Mouse (Mus musculus) thymus, postnatal 0 days (tissue): ENCODE results near the gene Ubxn11. TPM values are rescaled to one million over a fixed set of nuclear protein-coding genes. Genes with fewer than 3 reads are reported as not detected.
A peak's percentile ranks its signal among the peaks of the same experiment; 100 is the strongest.

ENCODE experiments used
- DNase-seq: peaks from one replicate; pipeline ENCODE4 v3.0.0-alpha.2; 2015; ENCODE audit warnings: low spot score
- polyA plus RNA-seq: library from polyadenylated mRNA; unstranded; fragments of >200 nt; fragmentation: Nextera tagmentation; extraction: Ambion mirVana; gene quantifications from 2 replicates; pipeline ENCODE4 v1.2.1, GENCODE M21; 2015

Ubxn11 gene
- polyA plus RNA-seq: 15.1 and 15.2 TPM in 2 replicates

DNA sequence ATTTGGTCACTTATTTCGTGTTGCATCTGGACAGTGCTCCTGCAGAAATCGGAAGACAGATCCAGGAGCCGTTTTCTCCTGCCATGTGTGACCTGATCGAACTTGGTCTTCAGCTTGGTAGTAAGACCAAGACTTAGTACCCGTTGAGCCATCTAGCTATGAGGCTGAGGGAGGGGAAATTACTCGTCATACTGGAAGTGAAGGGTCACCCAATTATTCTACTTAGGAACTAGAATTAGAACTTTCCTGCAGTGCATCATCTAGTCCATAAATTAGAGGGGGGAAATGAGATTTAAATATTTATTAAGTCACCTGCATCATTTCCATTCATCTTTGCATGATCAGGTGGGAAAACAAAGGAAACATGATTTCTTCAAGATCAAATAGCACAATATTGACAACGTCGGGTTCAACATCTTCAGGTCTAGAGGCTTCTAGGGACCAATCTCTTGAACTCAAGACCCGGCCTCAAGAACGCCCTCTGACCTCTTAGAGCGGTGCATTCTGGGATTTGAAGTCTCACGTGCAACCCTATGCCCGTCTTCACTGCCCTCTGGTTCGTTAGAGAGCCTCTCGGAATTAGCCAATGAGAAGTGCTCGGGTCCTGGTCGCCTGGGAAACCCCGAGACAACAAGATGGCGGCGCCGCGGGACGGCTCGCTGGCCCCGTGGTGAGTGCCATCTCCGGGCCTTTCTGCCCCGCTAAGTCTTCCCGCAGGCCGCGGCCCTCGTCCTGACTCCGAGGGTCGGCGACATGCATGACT lies at the start of gene Ubxn11:
Gene Ubxn11, plus strand, starts transcription at position 592 of the 763 bp plus-strand sequence.
- peak; percentile 89 for DNase-seq

DNA sequence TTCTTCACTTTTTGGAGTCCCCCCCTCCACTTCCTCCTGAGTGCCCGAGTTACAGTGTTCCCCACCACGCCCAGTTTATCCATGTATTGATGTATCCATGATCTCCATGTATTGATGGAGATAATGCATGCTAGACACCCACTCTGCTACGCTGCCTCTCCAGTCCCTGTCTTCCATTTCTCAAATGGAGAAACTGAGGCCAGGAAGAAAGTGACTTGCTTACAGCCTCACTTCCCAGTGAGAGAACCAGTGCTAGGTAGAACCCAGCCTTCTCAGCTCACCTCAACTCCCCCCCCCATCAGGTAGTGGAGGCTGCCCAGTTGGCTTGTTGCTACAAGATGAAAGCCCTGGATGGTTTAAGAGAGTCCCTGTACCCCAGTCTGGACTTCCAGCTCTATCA lies 48.8 kb upstream of the Ubxn11 start, which contains the start of gene Zfp683:
Gene Zfp683, plus strand, starts transcription at position 301 of the 400 bp plus-strand sequence.
- DNase-seq: no peak

DNA sequence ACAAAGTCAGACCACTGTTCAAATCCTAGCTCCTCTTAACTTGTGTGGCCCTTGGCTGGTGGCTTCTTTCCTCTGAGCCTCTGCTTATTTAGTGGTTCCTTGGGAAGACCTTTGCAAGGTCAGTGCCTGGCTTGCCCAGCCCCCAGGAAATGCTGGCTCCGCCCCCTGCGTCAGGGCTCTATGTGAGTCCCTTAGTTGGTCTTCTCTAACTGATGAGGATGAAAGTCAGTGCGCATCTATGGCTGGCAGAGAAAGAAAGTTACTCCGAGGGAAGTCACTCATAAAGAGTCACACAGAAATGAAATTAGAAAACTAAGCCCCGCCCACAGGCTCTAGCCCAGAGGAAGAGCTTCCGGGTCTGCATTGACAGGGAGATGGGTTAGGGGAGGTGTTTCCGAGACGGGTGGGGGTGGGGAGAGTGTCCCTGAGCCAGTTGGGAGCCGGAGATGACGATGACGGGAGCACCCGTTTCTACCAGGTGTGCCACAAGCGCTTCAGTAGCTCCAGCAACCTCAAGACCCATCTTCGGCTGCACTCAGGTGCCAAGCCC lies 44.1 kb upstream of the Ubxn11 start:
- peak; percentile 84 for DNase-seq

DNA sequence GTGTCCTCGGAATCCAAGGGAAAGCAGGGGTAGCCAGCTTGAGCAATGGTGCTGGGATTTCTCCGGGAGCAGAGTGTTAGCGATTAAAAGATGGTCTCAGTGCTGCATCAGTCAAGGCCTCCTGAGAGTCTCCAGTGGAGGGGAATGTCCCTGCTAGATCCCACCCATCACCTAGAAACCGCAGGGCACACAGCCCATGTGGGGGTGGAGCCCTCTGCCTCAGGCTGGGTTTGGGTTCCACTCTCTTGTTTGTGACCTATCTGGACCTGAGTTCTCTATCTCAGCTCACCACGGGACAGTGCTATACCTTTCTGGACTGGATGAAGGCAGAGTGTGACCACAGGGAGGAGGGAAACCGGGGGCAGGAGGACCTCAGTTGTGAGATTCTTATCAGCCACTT lies 43.5 kb upstream of the Ubxn11 start:
- DNase-seq: no peak

DNA sequence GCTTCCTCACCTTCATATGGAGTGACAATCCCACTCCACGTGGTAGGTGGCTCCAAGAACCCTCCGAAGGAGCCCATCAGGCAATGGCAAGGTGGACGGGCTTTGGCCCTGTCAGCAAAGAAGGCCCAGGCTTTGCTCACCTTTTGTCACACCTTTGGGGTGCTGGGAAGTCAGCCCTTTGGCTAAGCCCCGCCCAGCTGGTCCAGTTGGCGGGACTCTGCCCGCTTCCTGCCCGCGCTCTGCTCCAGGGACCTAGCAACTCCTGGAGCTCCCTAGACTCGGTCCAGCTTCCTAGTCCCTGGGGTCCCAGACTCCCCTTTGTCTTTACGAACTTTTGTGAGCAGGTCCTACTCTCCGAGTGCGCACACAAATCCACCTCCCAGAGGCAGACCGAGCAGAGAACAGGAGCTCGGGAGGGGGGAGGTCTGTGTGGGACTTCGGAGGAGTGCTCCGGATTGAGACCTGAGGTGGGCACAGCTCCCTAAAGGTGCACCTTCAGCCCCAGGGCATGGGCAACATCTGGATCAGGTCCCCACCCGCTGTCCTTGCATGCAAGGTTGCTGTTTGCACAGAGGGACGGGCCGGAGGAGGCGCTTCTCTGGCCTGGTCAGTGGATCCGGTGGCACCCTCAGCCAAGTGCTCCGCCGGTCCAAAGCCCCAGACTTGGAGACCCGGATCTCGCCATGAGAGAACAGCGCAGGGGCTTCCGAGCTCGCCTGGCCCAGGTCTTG lies 42.1 kb upstream of the Ubxn11 start, which contains the start of gene Crybg2:
Gene Crybg2, plus strand, starts transcription at position 681 of the 731 bp plus-strand sequence.
- DNase-seq: no peak

DNA sequence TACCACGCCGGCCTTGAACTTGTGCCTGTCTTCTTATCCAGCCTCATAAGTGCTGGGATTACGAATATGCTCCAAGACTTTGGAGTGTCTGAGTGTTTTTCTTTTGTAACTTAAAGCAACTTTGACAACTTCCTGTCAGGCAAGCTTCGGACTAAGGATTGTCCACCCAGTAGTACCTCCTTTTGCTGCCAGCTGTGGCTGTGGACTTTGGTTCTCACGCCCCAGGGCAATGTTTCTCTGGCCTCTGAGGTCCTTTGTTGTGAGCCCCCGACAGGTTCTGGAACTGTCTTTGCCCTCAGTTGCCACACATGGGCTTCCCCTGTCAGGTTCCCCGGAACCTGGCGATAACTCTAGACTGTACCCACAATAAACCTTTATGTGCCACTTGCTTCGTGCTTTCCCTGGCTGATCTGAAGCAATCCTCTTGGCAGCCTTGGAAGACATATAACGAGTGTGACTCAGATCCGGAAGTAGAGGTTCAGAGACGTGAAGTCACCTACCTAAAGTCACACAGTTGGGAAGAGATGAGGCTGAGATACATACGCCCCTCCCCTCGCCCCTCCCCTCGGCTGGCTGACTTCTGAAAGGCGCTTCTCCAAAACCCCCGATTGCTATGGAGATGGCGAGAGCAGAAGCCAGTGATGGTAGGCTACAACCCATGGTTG lies 41.1 kb upstream of the Ubxn11 start:
- DNase-seq: peak; percentile 76

DNA sequence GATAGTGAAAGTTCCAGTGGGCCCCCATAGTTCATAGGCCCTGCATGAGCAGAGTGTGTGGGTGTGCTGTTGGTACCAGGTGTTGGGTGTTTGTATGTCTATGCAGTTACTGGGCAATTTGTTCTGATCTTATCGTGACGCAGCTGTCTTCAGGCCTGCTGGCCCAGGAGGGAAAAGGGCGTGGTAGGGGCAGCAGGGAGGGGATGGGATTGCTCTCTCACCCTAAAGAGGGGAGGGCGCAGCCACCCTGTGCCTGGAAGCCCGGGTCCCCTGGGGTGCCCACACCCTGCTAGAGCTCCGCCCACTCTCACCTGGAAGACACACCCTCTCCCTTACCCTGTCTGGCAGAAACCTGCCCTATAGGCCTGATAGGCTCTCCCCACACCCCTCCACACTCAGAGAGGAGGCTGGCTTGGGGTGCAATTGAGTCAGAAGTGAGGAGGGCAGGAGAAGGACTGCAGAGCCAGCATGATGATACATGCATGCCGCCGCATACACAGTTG lies 40.4 kb upstream of the Ubxn11 start:
- DNase-seq: peak; percentile 54

DNA sequence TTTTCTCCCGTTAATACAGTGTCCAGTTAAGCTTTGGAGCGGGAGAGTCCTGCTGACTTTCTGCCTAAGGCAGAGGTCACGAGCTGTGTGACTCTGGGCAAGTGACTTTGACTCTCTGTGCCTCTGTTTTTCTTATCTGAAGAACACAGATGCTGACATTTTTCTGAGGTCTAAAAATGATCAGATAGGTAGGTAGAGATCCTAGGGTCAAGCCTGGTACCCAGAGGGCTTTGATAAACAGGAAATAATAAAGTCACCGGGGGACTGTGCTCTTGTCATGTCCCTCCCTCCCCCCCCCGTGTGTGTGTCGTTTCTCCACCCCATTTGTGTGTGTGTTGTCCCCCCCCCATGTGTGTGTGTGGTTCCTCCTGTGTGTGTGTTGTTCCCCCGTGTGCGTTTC lies 39.8 kb upstream of the Ubxn11 start:
- DNase-seq: no peak

DNA sequence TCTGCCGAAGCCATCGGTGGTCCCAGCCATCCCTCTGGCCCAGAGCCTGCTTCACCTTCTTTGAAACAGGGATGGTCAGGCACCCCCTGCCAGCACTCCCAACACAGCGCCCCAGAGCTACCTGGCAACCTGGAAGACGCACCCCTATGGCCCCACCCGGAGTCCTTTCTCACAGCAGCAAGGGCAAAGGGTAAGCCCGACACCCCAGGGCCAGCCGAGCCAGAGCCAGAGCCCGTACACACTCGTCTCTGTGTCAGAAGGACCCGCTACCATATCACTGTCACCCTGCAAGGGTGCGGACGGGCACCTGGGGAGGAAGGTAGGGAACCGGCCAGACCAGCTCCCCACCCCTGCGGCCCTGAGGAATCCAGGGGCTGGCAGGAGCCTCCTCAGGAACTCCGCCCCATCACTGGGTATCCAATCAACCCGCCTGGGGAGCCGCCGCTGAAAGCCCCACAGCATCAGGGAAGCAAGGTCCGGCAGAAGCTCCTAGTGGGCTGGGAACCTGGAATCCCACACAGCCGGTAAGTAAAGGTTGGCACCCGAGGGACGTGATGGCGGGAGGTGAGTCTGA lies 36.9 kb upstream of the Ubxn11 start:
- DNase-seq: no peak

DNA sequence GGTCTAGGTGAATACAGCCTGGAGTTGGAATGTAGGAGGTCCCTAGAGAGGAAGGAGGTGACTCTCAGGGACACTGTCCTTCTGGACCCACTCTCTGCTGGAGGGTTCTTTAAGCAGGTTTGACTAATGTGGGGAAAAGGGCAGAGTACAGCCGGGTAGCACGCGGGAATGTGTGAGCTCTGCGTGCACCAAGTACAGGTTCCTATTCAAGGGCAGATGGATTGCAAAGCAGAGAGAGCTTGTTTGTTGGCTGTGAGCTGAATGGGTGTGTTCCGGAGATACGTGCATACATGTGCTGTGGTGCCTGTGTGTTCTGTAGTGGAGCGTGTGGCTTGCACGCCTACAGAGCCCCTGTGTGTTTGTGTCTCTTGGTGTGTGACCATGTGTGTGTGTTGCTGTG lies 35.0 kb upstream of the Ubxn11 start:
- no peak for DNase-seq

DNA sequence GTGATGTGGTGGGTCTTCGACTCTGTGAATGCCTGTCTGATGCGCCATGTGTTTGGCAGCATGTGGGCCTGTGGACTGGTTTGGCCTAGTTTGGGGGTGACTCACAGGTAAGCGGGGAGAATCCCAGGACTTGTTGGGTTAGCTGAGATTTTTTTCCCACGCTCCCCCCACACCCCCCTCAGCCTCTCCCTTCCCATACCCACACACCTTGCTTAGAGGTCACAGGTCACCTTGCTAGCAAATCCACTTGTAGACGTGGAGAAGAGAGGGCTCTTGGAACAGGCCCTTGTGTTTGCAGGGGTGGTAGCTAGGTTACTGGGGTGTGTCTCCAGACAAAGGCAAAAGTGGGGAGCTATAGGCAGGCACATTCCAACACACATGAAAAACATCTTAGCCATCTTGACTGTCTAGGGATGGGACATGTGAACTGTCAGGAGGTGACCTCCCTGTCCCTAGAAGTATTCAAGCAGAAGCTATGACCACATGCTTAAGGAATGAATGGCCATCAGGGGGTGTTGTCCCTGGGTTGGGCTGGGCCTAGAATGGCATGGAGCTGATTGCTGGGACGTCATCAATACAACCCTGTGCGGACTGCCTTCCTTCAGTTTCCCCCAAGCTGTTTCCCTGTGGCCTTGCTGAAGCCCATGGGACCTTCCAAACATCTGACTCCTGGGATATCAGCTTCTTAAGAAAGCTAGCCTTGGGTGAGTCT lies 34.4 kb upstream of the Ubxn11 start:
- no peak for DNase-seq

DNA sequence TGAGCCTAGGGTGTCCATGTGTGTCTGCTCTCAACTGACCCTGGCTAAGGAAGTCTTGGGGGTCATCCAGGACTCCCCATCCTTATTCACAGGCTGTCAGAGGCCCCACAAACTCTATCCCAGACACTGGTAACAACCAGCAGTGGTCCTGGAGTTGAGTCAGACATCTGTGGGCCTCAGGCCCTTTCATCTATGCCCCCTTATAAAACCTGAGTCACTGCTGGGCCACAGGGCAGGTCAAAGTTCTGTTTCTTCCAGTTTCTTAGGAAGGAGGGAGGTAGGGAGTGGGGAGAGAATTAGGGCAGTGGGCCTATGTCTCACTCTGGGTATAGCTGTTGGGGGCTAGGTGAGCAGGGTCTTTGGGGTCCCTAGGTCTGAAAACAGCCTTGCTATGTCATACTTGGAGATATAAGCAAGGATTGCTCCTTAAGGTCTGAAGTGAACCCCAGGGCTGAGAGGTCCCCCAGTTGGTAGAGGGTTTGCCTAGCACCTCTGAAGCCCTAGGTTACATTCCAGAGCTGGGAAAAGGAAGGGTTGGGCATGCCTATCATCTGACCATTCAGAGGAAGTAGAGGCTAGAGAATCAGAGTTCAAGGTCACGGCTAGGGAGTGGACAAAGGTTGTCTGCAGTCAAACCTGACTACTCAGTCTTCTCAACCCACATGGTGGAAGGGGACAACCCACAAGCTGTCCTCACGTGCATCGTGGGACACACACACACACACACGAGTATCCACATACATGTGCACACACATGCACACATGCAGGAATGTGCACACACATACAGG lies 33.4 kb upstream of the Ubxn11 start:
- no peak for DNase-seq

DNA sequence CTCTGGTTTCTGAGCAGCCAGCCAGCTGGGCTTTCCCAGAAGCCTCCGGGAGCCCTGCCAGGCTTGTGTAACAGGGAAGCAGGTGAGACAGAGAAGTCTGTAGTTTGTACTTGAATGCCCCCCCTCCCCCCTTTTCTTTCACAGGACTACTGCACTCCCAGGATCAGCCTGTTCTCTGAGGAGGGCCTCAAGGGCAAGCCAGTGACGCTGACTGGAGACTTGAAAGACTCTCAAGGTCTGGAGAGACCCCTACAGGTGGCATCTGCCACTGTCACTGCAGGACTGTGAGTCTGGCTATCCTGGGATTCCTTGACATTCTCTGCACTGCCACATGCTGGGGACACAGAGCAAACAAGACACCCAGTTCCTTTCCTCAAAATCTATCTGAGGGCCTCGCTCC lies 23.7 kb upstream of the Ubxn11 start:
- DNase-seq: peak; percentile 60

DNA sequence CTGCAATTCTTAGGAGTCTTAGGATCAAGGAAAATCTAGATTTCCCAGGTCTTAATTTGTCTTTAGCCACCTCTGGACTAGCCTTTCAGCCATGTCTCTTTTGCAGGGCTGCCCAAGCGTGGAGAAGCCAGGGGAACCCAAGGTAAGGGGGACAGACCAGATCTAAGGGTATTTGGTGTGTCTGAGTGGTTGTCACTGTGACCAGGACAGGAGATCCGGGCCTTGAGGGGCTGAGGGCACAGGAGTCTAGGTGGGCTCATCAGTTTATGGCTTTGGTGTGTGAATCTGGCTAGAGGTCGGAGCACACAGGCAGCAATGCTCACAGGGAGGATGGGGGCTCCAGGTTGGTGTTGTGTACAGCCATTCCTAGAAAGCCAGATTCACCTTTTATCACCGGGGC lies 21.7 kb upstream of the Ubxn11 start:
- no peak for DNase-seq

DNA sequence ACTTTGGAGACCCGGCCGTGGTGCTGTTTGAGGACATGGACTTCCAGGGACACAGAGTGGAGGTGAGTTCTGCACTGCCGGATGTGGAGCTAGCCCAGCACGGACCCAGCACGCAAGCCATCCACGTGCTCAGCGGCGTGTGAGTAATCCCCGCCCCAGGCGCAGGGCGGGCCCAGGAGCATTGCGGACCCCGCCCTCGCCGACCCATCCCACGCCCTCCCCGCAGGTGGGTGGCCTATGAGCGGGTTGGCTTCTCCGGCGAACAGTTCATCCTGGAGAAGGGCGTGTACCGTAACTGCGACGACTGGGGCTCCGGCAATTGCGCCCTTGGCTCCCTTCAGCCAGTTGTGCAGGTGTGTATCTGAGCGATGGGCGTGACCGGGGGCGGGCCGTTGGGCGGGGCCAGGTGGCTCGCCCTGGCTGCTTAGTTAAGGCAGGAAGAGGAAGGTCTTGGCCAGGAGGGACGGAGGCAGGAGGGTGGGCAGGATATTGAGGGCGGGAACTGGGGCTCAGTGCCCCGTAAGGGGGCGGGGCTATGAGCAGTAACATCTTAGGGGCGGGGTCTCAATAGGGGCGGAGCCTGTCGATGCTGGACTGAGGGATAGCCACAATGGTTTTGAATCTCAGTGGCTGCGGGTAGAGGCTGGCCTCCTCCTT lies 20.5 kb upstream of the Ubxn11 start:
- peak; percentile 88 for DNase-seq

DNA sequence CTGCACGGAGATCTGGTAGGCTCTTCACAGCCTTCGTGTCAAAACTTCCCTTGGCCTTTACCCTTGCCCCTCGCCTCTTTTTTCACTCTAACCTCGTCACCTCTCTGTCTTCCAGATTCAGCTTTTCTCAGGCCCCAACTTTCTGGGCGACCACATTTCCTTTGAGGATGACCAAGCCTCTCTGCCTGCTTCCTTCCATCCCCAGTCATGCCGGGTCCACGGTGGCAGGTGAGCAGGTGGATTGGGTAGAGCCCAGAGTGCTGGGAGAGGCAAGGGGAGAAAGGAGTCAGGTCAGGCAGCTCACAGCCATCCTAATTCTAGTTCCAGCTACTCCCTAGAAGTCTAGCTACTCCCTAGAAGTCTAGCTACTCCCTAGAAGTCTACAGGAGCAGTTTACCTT lies 19.9 kb upstream of the Ubxn11 start:
- no peak for DNase-seq

DNA sequence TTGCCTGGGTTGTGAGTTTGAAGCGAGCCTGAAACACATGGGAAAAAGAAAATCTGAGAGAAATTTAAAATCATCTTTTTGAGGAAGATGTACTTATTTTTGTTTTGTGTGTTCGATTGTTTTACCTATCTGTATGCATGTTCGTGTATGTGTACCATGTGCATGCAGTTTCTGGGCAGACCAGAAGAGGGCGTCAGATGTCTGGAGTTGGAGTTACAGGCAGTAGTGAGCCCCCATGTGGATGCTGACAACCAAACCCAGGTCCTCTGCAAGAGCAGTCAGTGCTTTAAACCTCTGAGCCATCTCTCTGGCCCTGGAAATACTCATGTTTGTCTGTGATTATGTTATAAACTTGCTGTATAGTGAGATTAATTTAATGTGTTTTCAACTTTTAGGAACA lies 17.4 kb upstream of the Ubxn11 start:
- DNase-seq: no peak

DNA sequence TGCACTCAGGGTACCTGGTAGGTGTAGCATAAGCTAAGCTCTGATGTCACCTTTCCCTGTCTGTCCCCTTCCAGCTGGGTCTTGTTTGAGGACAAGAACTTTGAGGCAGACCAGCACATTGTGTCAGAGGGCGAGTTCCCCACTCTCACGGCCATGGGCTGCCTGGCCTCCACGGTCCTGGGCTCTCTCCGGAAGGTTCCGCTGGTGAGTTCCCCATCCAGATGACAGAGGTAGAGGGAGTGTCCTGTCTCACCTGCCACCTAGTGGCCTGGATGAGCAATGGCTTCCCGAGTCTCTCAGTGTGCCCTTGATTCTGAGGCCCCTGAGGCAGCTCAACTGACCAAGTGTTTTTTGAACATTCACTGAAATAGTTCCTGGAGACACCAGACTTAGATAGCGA lies 15.0 kb upstream of the Ubxn11 start:
- peak; percentile 71 for DNase-seq

DNA sequence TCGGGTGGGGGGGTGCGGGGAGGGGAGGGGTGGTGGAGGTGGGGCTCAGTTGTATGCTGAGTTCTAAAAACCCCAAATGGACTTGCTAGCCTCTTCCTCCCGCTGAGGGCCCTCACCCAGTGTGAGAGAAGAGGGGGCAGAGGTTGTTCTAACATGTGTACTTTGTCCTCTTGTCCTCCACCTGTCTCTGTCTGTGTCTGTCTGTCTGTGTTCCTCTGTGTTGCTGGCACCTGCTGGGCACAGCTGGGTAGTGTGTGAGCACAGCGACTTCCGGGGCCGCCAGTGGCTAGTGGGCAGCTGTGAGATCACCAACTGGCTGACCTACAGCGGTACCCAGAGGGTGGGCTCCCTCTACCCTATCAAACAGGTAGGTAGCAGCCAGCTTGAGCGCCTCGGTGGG lies 13.3 kb upstream of the Ubxn11 start:
- DNase-seq: no peak
